Mouse (Mus musculus) CH12.LX (cell line): Measurements from ENCODE around the gene Tlk2. TPM values are rescaled to one million over a fixed set of nuclear protein-coding genes. Genes with fewer than 3 reads are reported as not detected.

ENCODE experiments used
- DNase-seq: peaks from one replicate; pipeline ENCODE4 v3.0.0-alpha.2; 2013; ENCODE audit errors: extremely low read depth
- H3K27ac ChIP-seq: 2 replicates; pipeline ENCODE4 v1.5.1; 2012; ENCODE audit warnings: low read depth, mild to moderate bottlenecking, control low read depth, moderate library complexity; ENCODE audit not compliant: insufficient read depth
- H3K27me3 ChIP-seq: replicated peaks from 2 replicates; pipeline ENCODE3; 2012; ENCODE audit warnings: inconsistent platforms
- H3K36me3 ChIP-seq, 2 experiments: replicated peaks in 1 of 2; 2 replicates each; pipeline versions ENCODE3 to v1.6.1; 2012; ENCODE audit warnings: inconsistent platforms in 1 of 2, low read length in 1 of 2, mild to moderate bottlenecking in 1 of 2, mixed read lengths in 1 of 2, moderate library complexity in 1 of 2; ENCODE audit not compliant: control insufficient read depth in 1 of 2, insufficient read depth in 1 of 2
- H3K4me1 ChIP-seq, 2 experiments: 2 replicates each; pipeline ENCODE4 v1.6.1; 2012; ENCODE audit warnings: inconsistent platforms in 1 of 2, moderate library complexity in 1 of 2; ENCODE audit not compliant: insufficient read depth in 2 of 2, control insufficient read depth in 1 of 2
- H3K4me2 ChIP-seq: 2 replicates; pipeline ENCODE4 v1.6.1; 2012; ENCODE audit warnings: low read depth, mild to moderate bottlenecking, control low read depth; ENCODE audit not compliant: poor library complexity, insufficient read depth, severe bottlenecking
- H3K4me3 ChIP-seq, 3 experiments: fragments of 150-350 bp in 1 of 3; sonication (generic) in 1 of 3; replicated peaks in 1 of 3; 2 replicates each; pipeline versions ENCODE3 to v1.5.1; 2011 to 2012; ENCODE audit warnings: low read depth in 2 of 3, low read length in 2 of 3, mild to moderate bottlenecking in 2 of 3, moderate library complexity in 2 of 3, control low read depth in 1 of 3, improper control_type of control experiment in 1 of 3, inconsistent platforms in 1 of 3, mixed read lengths in 1 of 3; ENCODE audit not compliant: poor library complexity in 1 of 3
- H3K79me2 ChIP-seq: replicated peaks from 2 replicates; pipeline ENCODE4 v1.6.1; 2012; ENCODE audit warnings: mild to moderate bottlenecking, moderate library complexity; ENCODE audit not compliant: control insufficient read depth, poor library complexity, insufficient read depth, severe bottlenecking; ENCODE audit errors: extremely low read depth
- H3K9ac ChIP-seq: 2 replicates; pipeline ENCODE4 v1.6.1; 2012; ENCODE audit warnings: low read depth, mild to moderate bottlenecking, control low read depth, moderate library complexity; ENCODE audit not compliant: insufficient read depth
- H3K9me3 ChIP-seq: replicated peaks from 2 replicates; pipeline ENCODE3; 2012; ENCODE audit warnings: low read length, inconsistent platforms, mixed read lengths
- BHLHE40 ChIP-seq: IDR thresholded peaks from 2 replicates; pipeline ENCODE4 v1.6.1; 2011; ENCODE audit warnings: mild to moderate bottlenecking, low read depth, low read length, improper control_type of control experiment
- CHD1 ChIP-seq: IDR thresholded peaks from 2 replicates; pipeline ENCODE4 v1.6.1; 2012; ENCODE audit warnings: low read depth, low read length, improper control_type of control experiment, inconsistent platforms
- CHD2 ChIP-seq: IDR thresholded peaks from 2 replicates; pipeline ENCODE4 v1.6.1; 2011; ENCODE audit warnings: low read length, improper control_type of control experiment
- CTCF ChIP-seq, 2 experiments: IDR thresholded peaks in 1 of 2; conservative IDR thresholded peaks in 1 of 2; 2 replicates each; pipeline ENCODE4 v1.5.1; 2011 to 2012; ENCODE audit warnings: low read depth in 2 of 2, low read length in 2 of 2, improper control_type of control experiment in 1 of 2, inconsistent platforms in 1 of 2, mild to moderate bottlenecking in 1 of 2, moderate library complexity in 1 of 2
- E2F4 ChIP-seq: IDR thresholded peaks from 2 replicates; pipeline ENCODE4 v1.6.1; 2011; ENCODE audit warnings: low read depth, low read length, improper control_type of control experiment; ENCODE audit not compliant: insufficient replicate concordance
- ELF1 ChIP-seq: IDR thresholded peaks from 2 replicates; pipeline ENCODE4 v1.6.1; 2014; ENCODE audit warnings: low read depth, mild to moderate bottlenecking, inconsistent platforms, low read length, improper control_type of control experiment
- EP300 ChIP-seq: IDR thresholded peaks from 2 replicates; pipeline ENCODE4 v1.6.1; 2011; ENCODE audit warnings: low read length, improper control_type of control experiment
- HCFC1 ChIP-seq: IDR thresholded peaks from 2 replicates; pipeline ENCODE4 v1.6.1; 2012; ENCODE audit warnings: low read depth, mild to moderate bottlenecking, inconsistent platforms, low read length, improper control_type of control experiment
- IRF4 ChIP-seq: IDR thresholded peaks from 2 replicates; pipeline ENCODE4 v1.6.1; 2014; ENCODE audit warnings: low read depth, mild to moderate bottlenecking, inconsistent platforms, low read length, improper control_type of control experiment
- KAT2A ChIP-seq: IDR thresholded peaks from 2 replicates; pipeline ENCODE4 v1.6.1; 2012; ENCODE audit warnings: low read length, improper control_type of control experiment, inconsistent platforms; ENCODE audit not compliant: insufficient replicate concordance
- MAFK ChIP-seq: IDR thresholded peaks from 2 replicates; pipeline ENCODE4 v1.6.1; 2011; ENCODE audit warnings: low read length, improper control_type of control experiment; ENCODE audit not compliant: insufficient replicate concordance
- MAZ ChIP-seq: IDR thresholded peaks from 2 replicates; pipeline ENCODE4 v1.6.1; 2012; ENCODE audit warnings: low read depth, mild to moderate bottlenecking, inconsistent platforms, low read length, improper control_type of control experiment, moderate library complexity
- MXI1 ChIP-seq: IDR thresholded peaks from 2 replicates; pipeline ENCODE4 v1.6.1; 2011; ENCODE audit warnings: mild to moderate bottlenecking, low read depth, low read length, improper control_type of control experiment
- NELFE ChIP-seq: IDR thresholded peaks from 2 replicates; pipeline ENCODE4 v1.6.1; 2011; ENCODE audit warnings: low read depth, low read length, improper control_type of control experiment
- NRF1 ChIP-seq: IDR thresholded peaks from 2 replicates; pipeline ENCODE4 v1.6.1; 2014; ENCODE audit warnings: low read depth, mild to moderate bottlenecking, inconsistent platforms, low read length, improper control_type of control experiment, moderate library complexity
- POLR2A ChIP-seq: IDR thresholded peaks from 2 replicates; pipeline ENCODE4 v1.6.1; 2011; ENCODE audit warnings: low read depth, mild to moderate bottlenecking, improper control_type of control experiment, low read length
- POLR2AphosphoS2 ChIP-seq: IDR thresholded peaks from 2 replicates; pipeline ENCODE4 v1.6.1; 2011; ENCODE audit warnings: low read depth, low read length, improper control_type of control experiment
- RCOR1 ChIP-seq: conservative IDR thresholded peaks from 2 replicates; pipeline ENCODE4 v1.6.1; 2012; ENCODE audit warnings: low read depth, mild to moderate bottlenecking, inconsistent platforms, low read length, improper control_type of control experiment
- SIN3A ChIP-seq: IDR thresholded peaks from 2 replicates; pipeline ENCODE4 v1.6.1; 2012; ENCODE audit warnings: low read length, improper control_type of control experiment, inconsistent platforms
- TBP ChIP-seq: conservative IDR thresholded peaks from 2 replicates; pipeline ENCODE4 v1.6.1; 2011; ENCODE audit warnings: low read depth, low read length, improper control_type of control experiment
- TCF12 ChIP-seq: IDR thresholded peaks from 2 replicates; pipeline ENCODE4 v1.6.1; 2014; ENCODE audit warnings: low read depth, mild to moderate bottlenecking, inconsistent platforms, low read length, improper control_type of control experiment
- UBTF ChIP-seq: IDR thresholded peaks from 2 replicates; pipeline ENCODE4 v1.6.1; 2012; ENCODE audit warnings: low read depth, mild to moderate bottlenecking, inconsistent platforms, low read length, improper control_type of control experiment, moderate library complexity
- USF1 ChIP-seq: IDR thresholded peaks from 2 replicates; pipeline ENCODE4 v1.6.1; 2014; ENCODE audit warnings: low read depth, mild to moderate bottlenecking, inconsistent platforms, low read length, improper control_type of control experiment
- USF2 ChIP-seq: conservative IDR thresholded peaks from 2 replicates; pipeline ENCODE4 v1.6.1; 2011; ENCODE audit warnings: low read depth, low read length, improper control_type of control experiment
- ZMIZ1 ChIP-seq: IDR thresholded peaks from 2 replicates; pipeline ENCODE4 v1.6.1; 2012; ENCODE audit warnings: low read depth, mild to moderate bottlenecking, inconsistent platforms, low read length, improper control_type of control experiment
- dilution Hi-C: fragments of 300-500 bp; cut with MboI; formaldehyde crosslinking; loops from 2 replicates; pipeline ENCODE4 v1.14.3; 2020; ENCODE audit warnings: low sequenced_read_pairs; ENCODE audit not compliant: extremely low pct_unique_long_range_greater_than_20kb, extremely low pct_ligation_motif_present
- in situ Hi-C: fragments of 300-500 bp; cut with MboI; formaldehyde crosslinking; loops from 3 replicates; pipeline ENCODE4 v1.14.3; 2019; ENCODE audit warnings: low sequenced_read_pairs, low pct_ligation_motif_present, low pct_unique_long_range_greater_than_20kb, mixed read lengths
- polyA plus RNA-seq: library from polyadenylated mRNA; unstranded; fragments of >175 nt; gene quantifications from 2 replicates; pipeline ENCODE4 v1.2.1, GENCODE M21; 2012; ENCODE audit warnings: low read depth; ENCODE audit not compliant: insufficient read length
- total RNA-seq, 2 experiments: library from RNA; depleted of rRNA; stranded (reverse); fragments of 300-350 nt in 1 of 2; fragments of >200 nt in 1 of 2; gene quantifications; 2 replicates each; pipeline ENCODE4 v1.2.3; 2012 to 2014

Gene Tlk2
- total and polyA plus RNA-seq, 3 experiments = 78.0 to 90.6 (median 85.1) TPM

GRCm38 (mm10) chr11:105181126-105181637 lies 2.6 kb downstream of the Tlk2 start:
- dilution Hi-C loops (no loop called here), in situ Hi-C loops (no loop called here)
- H3K9ac ChIP-seq = peak overlapping the region; percentile 100

DNA sequence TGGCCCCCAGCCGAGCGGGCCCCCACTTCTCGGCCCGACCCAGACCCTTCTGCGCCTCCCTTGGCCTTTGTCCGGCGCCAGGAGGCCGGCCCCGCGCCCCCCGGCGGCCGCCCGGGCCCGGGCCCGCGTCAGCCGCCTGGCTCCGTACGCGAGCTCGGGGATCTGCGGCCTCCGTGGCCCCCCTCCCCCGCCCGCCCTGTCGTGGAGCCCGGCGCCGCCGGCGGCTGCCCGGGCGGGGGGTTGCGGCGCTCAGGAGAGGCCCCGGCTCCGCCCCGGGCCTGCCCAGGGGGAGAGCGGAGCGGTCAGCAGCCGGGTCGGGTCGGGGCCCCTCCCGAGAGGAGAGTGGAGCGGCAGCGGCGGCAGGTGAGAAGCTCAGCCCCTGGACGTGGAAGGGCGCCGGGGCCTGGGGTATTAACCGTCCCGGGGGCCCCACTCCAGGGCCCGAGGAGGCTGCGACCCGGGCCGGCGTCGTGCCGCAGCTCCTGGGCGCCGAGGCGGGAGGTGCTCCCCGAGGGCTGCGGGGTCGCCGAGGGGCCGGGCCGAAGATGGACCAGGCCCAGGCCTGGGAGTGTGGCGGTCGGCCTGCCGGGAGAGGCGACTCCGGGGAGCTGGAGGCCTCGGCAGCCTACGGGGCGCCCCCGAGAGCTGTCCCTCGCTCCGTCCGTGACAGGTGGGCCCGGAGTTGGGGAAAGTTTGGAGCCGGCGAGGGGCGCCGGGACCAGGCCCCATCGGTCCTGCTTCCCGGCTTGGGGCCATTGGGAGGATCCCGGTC lies 3.3 kb downstream of the Tlk2 start:
- Histone ChIP-seq H3K36me3 (peaks cover 16 to 36% of the 10 kb centered on the region in 2 experiments), H3K9ac (peak overlapping the region; percentile 100), H3K4me2 (peak overlapping the region; percentile 93), H3K4me1 (peaks cover 0 to 46% of the 10 kb centered on the region in 2 experiments; a peak in 3 of 4 replicates), H3K27me3 (no peaks in the 10 kb centered on the region), H3K4me3 (peak overlapping the region; percentile 94 to 99 (median 97)), H3K9me3 (no peaks in the 10 kb centered on the region), H3K27ac (peak overlapping the region; percentile 57), H3K79me2 (peaks cover 56% of the 10 kb centered on the region)
- DNase-seq = no peak
- dilution Hi-C loops (no loop called here), in situ Hi-C loops (no loop called here)
- TF ChIP-seq POLR2A (no peak), CTCF (conservative IDR thresholded peaks at IDR 0.05 in 1 of 2, IDR thresholded peaks at IDR 0.05 in 1 of 2; ENCODE audit: low read depth in 2 of 2, low read length in 2 of 2) (no peak), TCF12 (peak; percentile 46; the same call in 1 of the 2 replicates), RCOR1 (no peak), TBP (no peak), ELF1 (no peak), UBTF (peak; percentile 99), USF1 (no peak), CHD1 (0 out of 2 replicates have a peak, but pooled peaks have one; percentile 8), IRF4 (no peak), ZMIZ1 (no peak)

More at GRCm38 (mm10) chr11:105181126-105181637, 2.6 kb downstream of the Tlk2 start:
- peak overlapping the region; percentile 80 to 99 (median 97) for H3K4me3 ChIP-seq
- peaks cover 49% of the 10 kb centered on the region for H3K79me2 ChIP-seq
- no peaks in the 10 kb centered on the region for H3K9me3 ChIP-seq
- H3K27me3 ChIP-seq = no peaks in the 10 kb centered on the region
- peak overlapping the region; percentile 65; the same call in 1 of the 2 replicates for H3K4me2 ChIP-seq
- peak overlapping the region; percentile 52 for H3K27ac ChIP-seq
- H3K36me3 ChIP-seq = peaks cover 16 to 32% of the 10 kb centered on the region in 2 experiments
- DNase-seq = peak; percentile 97
- peaks cover 0 to 41% of the 10 kb centered on the region in 2 experiments; a peak in 3 of 4 replicates for H3K4me1 ChIP-seq
- TF ChIP-seq SIN3A = peak; percentile 33; the same call in 1 of the 2 replicates
- 0 out of 2 replicates have a peak, but pooled peaks have one; percentile 10 for TF ChIP-seq TBP
- peak; percentile 40 for TF ChIP-seq BHLHE40
- peak; percentile 56; the same call in 1 of the 2 replicates for TF ChIP-seq HCFC1
- TF ChIP-seq IRF4 = peak; percentile 27; the same call in 1 of the 2 replicates
- TF ChIP-seq MXI1 = peak; percentile 62
- TF ChIP-seq NRF1 = peak; percentile 55; the same call in 1 of the 2 replicates
- peak; percentile 82 for TF ChIP-seq MAZ
- TF ChIP-seq TCF12 = peak; percentile 90
- TF ChIP-seq EP300 = no peak
- TF ChIP-seq POLR2AphosphoS2 = no peak
- TF ChIP-seq UBTF = peak; percentile 84; the same call in 1 of the 2 replicates
- peak; percentile 82; the same call in 1 of the 2 replicates for TF ChIP-seq ZMIZ1
- peak; percentile 83 for TF ChIP-seq POLR2A
- TF ChIP-seq KAT2A = 0 out of 2 replicates have a peak, but pooled peaks have one; percentile 8
- TF ChIP-seq CHD2 = peak; percentile 96
- TF ChIP-seq USF2 = no peak
- TF ChIP-seq MAFK = no peak
- TF ChIP-seq RCOR1 = no peak
- TF ChIP-seq ELF1 = peak; percentile 67
- TF ChIP-seq NELFE = peak; percentile 90
- TF ChIP-seq E2F4 = no peak
